Mouse (Mus musculus): ENCODE measurements around the gene Gng5.

Gene Gng5

GRCm38 (mm10) chr3:146540521-146541273, 41.1 kb downstream of the Gng5 start:
- no peak for DNase-seq (ENCODE audit: low spot score)

- no peak for DNase-seq (ENCODE audit: low spot score)
These were observed 44.0 kb downstream of the Gng5 start for GRCm38 (mm10) chr3:146543632-146544031.

GRCm38 (mm10) chr3:146554816-146555215, 55.2 kb downstream of the Gng5 start:
- DNase-seq (ENCODE audit: low spot score) = no peak

All from MN1 (cell line).